Mouse (Mus musculus): ENCODE results near the gene Apex2.

The Apex2 gene

GRCm38 (mm10) chrX:150589696-150590095 lies at the start of gene Apex2:
Gene Apex2, minus strand, starts transcription at chrX:150589868.
- no peak for DNase-seq (ENCODE audit: low spot score in 2 of 2)

DNA sequence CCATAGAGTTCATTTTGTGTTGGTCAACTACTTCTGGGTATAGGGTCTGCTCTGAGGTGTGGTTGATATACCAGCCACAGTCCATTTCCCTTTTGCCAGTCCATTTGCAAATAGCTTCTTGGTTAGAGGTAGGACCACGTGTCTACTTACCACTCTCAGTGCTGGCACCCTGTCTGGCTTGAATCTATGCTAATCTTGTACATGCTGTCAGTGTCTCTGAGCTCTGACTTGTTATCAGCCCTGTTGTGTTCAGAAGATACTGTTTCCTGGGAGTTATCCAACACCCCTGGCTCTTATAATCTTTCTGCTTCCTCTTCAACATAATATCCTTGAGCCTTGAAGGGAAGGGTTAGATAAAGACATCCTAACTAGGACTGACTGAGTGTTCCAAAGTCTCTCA lies 46.8 kb upstream of the Apex2 start:
- no peak for DNase-seq (ENCODE audit: low spot score in 2 of 2)

- DNase-seq (ENCODE audit: low spot score in 2 of 2), result peak in 1 of 2 experiments; percentile 12
Observed at GRCm38 (mm10) chrX:150598882-150599281, 9.2 kb upstream of the Apex2 start.

- no peak for DNase-seq (ENCODE audit: low spot score in 2 of 2)
Observed at GRCm38 (mm10) chrX:150595016-150595760, 5.5 kb upstream of the Apex2 start.

GRCm38 (mm10) chrX:150594176-150594575 lies 4.5 kb upstream of the Apex2 start:
- DNase-seq (ENCODE audit: low spot score in 2 of 2), result no peak

- peak; percentile 31 to 44 for DNase-seq (ENCODE audit: low spot score in 2 of 2)
Observed at GRCm38 (mm10) chrX:150593266-150594035, 3.8 kb upstream of the Apex2 start.

DNA sequence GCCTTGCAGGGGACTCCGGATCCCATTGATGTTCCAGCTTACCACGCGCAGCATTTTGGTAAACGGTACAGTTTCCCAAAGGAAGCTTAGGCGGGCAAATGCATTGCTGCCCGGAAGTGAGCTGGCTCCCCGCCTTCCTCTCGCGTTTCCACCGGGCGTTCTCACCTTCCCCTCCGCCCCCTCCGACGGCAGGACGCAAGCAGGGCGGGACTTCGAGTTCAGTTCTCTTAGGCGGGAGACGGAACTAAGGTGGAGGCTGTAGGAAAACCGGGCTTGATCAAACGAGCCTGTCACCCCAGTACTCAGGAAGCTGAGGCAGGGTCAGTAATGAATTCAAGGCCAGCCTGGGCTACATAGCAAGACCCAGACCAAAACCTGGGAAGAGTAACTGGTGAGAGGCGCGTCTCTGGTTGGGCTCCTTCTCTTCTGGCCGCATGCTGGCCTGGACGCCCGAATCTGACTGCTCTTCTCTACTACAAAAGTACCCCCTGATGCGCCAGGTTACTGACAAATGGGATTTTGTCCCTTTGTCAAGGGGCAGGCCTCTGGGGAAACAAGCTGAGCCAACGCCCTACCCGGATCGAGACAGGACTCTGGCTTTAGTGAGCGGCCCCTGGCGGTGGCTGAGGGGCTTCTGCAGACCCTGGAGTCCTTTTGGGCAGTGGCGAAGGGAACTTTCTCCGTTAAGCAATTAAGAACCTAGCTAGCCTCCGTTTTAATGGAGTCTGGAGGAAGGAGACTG lies 1.5 kb downstream of the Apex2 start, which contains the start of gene Pfkfb1:
TSS of gene Pfkfb1 (plus strand) at position 207 of the 742 bp plus-strand sequence.
- peak; percentile 65 to 73 for DNase-seq (ENCODE audit: low spot score in 2 of 2)

DNA sequence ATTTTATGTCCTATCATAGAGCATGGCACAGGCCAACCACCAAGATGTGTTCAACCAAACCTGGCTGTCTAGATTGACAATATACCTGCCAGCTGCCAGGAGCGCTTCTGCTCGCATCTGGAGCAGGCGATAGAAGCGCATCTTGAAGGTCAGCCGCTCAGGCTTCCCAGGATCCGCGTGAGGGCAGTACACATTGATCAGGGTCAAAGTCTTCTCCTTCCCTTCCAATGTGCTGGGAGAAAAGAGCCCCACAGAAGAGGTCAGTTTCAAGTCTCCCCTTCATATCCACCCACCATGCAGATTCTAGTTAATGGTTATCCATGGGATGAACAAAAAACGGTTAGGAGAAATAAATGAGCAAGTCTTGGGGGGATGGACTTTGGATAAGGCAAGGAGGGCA lies 4.6 kb downstream of the Apex2 start:
- no peak for DNase-seq (ENCODE audit: low spot score in 2 of 2)

- no peak for DNase-seq (ENCODE audit: low spot score in 2 of 2)
Observed at GRCm38 (mm10) chrX:150581921-150582320, 7.7 kb downstream of the Apex2 start.

GRCm38 (mm10) chrX:150564644-150565357 lies 24.9 kb downstream of the Apex2 start:
- no peak for DNase-seq (ENCODE audit: low spot score in 2 of 2)

- DNase-seq (ENCODE audit: low spot score in 2 of 2), result no peak
Observed at GRCm38 (mm10) chrX:150554032-150554431, 35.6 kb downstream of the Apex2 start.

DNA sequence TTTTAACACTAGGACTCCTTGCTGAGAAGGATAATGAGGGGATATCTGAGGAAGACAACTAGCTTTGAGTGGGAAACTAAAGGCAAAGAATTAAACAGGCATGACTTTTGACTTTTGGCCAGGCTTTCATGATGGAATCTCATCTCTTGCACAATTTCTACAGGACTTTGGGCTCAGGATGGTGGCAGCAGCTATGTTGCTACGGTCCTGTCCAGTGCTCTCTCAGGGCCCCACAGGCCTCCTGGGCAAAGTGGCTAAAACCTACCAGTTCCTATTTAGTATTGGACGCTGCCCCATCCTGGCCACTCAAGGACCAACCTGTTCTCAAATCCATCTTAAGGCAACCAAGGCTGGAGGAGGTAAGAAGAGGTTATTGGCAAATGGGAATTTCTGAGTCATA lies 37.7 kb downstream of the Apex2 start:
- no peak for DNase-seq (ENCODE audit: low spot score in 2 of 2)

DNA sequence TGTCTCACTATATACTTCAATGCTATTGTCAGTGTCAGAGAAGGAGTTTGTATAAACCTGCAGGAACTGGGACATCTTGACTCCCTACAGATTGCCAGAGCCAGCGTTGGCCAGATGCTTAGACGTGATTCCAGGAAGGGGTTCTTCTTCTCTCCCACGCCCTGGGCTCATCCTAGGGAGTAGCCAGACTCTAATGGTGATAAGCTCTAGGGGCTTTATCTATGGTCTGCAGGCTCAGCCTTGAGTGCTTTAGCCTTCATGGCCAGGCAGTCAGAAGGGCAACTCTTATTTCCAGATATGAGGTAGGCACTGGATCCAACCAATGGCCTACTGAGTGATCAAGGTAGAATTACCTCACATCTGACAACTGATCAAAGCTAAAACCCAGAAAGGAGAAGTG lies 40.0 kb downstream of the Apex2 start:
- no peak for DNase-seq (ENCODE audit: low spot score in 2 of 2)

GRCm38 (mm10) chrX:150547239-150547638 lies 42.4 kb downstream of the Apex2 start, which contains the start of gene Alas2:
Gene Alas2, plus strand, starts transcription at chrX:150547375.
- DNase-seq (ENCODE audit: low spot score in 2 of 2), result no peak

- DNase-seq (ENCODE audit: low spot score in 2 of 2), result no peak
Observed at GRCm38 (mm10) chrX:150541684-150542083, 48.0 kb downstream of the Apex2 start.

DNA sequence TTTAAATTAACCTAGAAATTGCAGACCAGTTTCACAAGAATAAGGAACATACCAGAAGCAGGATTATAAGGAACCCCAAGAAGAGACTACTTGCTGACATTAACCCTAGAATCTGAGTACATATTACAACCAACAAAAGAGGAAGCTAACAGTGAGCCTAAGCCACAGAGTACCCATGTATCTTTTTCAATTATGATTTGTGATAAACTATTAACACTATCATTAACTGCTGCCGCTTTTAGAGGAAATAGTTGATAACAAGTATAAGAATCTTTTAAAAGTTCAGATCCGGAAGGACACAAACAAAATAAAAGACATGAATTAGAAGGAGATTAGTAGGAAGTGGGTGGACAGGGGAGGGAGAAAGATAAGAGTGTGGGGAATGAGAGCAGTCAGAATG lies 49.6 kb downstream of the Apex2 start:
- no peak for DNase-seq (ENCODE audit: low spot score in 2 of 2)

DNA sequence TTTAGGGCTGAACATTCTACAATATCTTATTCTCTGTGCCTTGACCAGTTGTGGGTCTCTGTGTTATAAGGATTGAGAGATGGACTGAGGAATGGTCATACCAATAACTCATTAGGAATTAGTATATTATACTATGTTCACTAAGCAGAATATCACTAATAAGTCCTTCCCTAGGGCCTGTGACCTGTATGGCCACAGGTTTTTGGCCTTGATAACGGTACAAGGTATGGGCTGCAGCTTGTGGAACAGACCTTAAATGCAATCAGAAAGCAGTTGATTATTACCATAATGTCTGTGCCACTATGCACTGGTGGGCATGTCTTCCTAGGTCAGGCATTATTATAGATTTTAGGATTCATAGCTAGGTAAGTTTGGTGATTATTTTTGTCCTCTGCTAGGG lies 73.2 kb downstream of the Apex2 start:
- DNase-seq (ENCODE audit: low spot score in 2 of 2), result no peak

GRCm38 (mm10) chrX:150516015-150516414 lies 73.7 kb downstream of the Apex2 start:
- no peak for DNase-seq (ENCODE audit: low spot score in 2 of 2)

DNA sequence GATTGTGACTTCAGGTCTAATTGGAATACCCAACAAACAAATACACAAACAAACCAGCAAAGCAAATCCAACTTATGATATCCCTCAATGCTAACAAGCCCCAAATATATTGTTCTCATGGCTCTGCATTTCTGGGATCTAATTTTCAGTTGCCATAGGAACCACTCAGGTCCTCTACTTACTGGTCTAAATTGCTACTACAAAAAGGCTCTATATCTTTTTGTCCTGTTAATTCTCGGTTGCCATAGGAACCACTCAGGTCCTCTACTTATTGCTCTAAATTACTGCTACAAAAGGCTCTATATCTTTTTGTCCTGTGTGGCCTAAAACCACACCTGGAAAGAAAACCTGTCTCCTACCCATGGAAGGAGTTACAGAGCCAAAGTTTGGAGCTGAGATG lies 75.5 kb downstream of the Apex2 start:
- no peak for DNase-seq (ENCODE audit: low spot score in 2 of 2)

DNA sequence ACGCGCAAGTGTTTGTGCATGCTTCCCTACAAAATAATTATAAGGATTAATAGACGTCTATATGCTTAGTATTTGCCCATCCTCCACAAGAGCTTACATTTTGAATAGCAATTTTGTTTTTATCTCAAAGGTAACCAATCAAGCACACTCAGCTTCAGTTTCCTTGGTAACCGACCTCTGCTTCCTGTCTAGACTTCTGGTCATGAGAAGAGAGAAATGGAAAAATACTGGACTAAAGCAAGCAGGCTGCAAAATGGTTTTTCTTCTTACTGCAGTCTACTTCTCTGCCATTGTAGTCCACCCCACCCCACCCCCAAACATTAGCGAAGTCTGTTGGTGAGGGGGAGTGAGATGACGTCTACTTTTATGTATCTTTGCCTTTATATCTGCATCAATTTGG lies 78.4 kb downstream of the Apex2 start:
- no peak for DNase-seq (ENCODE audit: low spot score in 2 of 2)

- peak; percentile 8 to 37 for DNase-seq (ENCODE audit: low spot score in 2 of 2)
Observed at GRCm38 (mm10) chrX:150510631-150511030, 79.0 kb downstream of the Apex2 start.

DNA sequence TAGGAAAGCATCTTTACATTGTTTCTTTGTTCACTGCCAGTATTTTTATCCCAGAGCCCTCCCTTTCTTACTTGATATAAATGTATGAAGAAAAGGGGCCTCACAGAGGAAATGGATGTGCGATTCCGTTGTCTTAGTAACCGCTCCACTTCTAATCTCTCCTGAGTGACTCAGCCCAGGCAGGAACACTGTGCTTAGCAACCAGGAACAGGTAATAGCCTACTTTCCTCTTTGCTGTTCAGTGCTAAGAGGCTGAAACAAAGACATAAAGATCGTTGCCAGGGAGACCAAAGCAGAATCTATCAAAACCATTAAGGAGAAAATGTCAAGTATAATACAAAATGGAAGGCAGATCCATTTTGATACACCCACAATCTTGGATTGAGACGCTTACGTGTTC lies 81.0 kb downstream of the Apex2 start:
- no peak for DNase-seq (ENCODE audit: low spot score in 2 of 2)
